Mouse (Mus musculus) adrenal gland, postnatal 4 days (tissue): Measurements from ENCODE around the gene St6gal2. TPM values are rescaled to one million over a fixed set of nuclear protein-coding genes. Genes with fewer than 3 reads are reported as not detected.

Experiments used
- DNase-seq, 2 experiments: peaks; one replicate each; pipeline ENCODE4 v3.0.0; 2021 to 2022; ENCODE audit warnings: low spot score in 2 of 2, mixed read lengths in 2 of 2
- long read RNA-seq, 2 experiments: library from polyadenylated mRNA; stranded (forward); transcript quantifications; one replicate each; pipeline ENCODE4 v2.0.0; 2021
- total RNA-seq, 2 experiments: library from RNA; stranded (reverse); gene quantifications; 2 replicates each; pipeline ENCODE4 v1.2.3; 2021

Gene St6gal2
- total RNA-seq: 1 to 10 TPM in 1 of 2 experiments, under 1 TPM in 1; 0.95 to 1.4 TPM
- long read RNA-seq, experiment 1: 0 reads
- long read RNA-seq, experiment 2, partial matches to known transcripts: 1 of 2 reads
- long read RNA-seq, experiment 2, other reads (novel, unspliced or antisense): 1 of 2 reads

DNA sequence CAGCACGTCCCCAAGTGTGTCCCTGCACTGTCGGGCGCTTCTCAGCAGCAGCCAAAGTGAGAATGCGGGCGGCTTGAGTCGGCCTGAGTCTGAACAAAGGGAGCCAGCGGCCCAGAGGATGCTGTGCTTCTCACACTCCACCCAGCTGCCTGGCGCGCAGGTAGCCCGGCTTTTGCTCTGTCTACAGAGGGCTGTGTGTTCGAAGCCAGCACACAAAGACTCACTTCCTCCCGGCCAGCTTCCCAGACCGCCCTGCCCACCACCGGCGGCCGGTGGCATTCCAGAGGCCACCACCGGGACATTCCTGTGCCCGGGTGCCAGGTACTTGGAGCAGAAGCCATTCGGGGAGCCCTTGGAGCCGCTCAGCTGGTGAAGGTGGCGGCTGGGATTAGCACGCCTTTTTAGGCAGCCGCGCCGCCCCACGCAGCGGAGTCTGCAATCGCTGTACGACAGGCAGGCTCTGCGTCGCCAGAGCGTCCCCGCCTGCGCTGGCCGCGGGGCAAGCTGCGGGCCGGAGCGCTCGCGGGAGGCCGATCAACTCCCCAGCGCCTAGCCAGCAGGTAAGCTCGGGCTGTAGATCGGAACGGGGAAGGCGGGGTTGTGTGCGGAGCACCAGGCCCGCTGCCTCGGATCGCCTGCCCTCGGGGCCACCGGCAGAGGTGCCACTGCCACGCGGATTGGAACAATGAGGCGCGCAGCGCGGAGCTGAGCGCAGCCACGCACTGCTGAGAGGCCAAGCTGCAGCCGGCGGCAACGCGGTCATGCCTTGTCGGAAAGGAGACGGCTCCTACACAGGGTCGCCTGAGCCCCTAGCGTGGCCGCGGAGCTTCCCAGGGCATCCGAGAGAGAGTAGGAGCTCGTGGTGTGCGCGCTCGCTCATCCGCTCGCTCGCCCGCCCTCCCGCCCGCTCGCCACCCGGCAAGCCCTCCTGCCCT lies at the start of gene St6gal2:
St6gal2 (plus strand) TSS at position 133 of the 935 bp plus-strand sequence.
- no peak for DNase-seq

DNA sequence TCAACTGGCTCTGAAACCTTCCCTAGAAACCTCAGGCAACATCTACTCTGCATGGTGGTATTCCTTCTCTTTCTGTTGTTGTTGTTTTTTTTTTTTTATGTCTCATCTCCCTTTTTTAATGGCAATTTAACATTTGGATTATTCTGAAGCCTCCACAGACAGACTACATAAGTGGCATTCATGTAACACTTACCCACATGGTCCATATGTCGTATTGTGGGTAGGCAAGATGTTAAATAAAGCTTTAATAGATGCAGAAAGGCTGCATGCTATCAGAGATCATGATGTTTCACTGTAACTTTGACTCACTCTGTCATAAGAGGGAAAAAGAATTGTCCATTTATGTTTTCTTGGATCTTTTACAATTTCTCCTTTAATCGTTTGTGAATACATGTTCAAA lies 39.1 kb upstream of the St6gal2 start:
- DNase-seq: no peak

DNA sequence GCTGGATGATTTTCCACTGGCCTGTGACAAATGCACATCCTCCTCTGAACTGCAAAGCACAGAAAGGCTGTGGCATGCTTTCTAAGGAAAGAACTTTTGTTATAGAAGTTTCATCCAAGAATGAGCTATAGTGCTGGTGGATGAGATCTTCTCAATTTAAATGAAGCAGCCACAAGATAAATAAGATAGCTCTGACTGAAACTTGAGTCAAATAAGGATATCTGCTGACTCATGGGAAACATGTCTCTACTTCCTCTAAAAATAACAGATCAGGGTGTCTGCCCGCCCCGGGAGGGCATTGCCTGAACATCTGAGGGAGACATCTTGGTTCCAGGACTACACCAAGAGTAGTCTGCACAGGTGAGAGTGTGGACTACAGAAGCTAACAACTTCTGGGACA lies 28.7 kb upstream of the St6gal2 start:
- no peak for DNase-seq

DNA sequence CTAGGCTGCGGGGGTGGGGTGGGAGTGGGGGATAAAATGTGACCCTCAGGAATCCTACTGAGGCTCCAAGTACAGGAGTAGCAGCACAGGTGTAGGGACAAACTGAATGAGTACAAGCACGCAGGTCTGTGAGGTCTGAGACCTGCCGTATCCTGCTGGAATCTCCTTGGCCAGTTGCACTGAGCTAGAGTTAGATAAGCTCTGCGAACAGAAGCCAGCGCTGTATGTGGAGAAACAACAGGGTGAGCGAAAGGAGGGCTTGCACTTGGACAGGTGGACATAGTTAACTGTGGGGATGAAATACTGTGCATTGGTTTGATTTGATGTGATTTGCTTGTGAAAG lies 974 bp downstream of the St6gal2 start:
- no peak for DNase-seq

DNA sequence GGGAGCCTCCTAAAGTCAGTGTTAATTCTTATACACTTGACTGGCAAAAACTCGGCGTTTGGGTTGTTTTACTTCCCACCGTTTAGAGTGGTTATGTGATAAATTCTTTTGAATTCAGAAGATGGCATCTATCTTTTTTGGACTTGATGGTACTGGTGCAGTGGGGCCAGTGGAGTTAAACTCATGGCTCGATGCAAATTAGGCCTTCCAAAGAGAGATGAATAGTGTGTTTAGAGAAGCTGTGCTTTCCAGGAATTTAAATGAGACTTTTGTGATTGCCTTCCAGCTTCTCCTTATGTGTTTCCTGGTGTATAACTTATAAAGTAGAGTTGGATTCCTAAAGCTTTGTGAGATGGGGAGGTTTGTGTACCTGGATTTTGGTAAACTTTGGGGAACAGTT lies 1.5 kb downstream of the St6gal2 start:
- no peak for DNase-seq

DNA sequence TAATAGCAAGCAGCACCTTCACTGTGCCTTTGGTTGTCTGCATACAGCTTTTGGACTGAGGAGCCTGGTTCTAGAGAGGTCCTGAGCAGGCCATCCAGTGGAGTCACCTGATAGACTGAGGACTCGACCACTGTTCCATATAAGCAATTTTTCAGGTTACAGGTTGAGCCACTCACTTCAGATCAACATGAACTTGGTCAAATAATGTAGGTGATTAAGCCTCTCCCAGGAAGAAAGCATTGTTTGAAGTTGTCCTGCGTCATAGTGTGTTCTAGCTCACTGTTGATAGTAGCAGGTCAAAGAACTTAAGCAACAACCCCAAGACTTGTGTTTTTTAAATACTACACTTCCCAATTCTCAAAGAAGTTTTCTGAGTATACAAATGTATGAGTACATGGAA lies 5.8 kb downstream of the St6gal2 start:
- no peak for DNase-seq

DNA sequence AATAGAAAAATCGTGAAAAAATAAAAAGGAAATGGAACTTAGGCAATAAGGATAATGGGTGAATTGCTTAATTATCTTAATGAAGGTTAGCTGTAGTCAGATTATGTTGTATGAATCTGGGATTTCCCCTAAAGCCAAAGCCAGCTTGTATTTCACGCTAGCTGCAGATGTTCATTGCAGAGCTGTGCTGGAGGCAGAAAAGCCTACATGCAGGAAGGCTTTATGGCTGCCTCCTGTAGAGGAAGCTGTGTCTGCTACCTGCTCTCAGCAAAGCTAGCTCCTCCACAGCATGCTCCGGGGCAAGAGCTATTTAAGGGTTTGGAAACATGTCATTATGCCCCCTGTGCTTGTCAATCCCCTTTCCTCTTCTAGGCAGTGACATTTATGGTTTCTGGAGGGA lies 9.3 kb downstream of the St6gal2 start:
- DNase-seq: no peak

DNA sequence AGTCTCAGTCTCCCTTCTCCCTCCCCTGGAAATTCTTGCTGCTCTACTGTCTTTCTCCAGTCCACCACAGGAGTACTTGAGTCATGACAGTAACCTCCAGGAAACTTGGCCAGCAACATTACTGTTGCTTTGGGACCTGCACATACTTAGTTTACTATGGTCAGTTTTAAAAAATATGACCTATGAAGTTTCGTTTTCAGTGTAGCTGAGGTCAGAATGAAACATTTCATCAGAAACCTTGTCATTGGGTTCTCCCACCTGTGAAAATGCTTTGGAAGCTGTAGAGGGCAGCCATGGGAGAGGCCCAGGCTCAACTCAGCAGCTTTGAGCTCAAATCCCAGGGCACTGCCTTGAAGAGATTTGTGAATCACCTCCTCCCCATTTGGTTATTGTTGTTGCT lies 15.0 kb downstream of the St6gal2 start:
- DNase-seq: no peak

DNA sequence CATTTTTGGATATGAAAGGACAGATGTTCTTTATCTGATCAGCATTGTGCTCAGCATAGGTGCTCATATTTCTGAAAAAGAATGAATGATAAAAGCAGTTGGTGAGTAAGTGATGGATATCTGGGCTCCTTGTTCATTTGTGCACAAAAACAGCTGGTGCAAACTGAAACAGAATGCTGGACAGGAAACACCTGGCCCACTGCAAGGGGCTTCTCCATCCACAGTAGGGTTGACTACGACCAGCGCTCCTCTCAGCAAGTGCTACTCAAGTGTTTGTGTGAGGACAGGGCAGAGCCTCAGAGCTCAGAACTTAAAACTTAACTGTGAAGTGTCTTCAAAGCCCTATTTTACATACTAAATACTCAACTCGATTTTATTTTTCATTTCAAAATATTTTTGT lies 22.4 kb downstream of the St6gal2 start:
- DNase-seq: no peak

DNA sequence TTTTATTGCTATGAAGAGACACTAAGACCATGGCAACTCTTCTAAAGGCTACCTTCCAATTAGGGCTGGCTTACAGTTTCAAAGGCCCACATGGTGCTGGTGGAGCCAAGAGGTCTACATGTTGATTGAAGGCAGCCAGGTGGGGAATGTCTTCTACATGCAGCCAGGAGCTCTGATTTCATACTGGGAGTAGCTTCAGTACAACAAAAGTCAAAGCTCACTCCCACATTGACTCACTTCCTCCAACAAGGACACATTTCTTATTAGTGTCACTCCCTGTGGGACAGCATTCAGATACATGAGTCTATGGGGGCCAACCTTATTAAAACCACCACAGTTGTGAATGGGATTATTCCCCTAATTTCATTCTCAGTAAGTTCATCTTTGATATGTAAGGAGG lies 23.8 kb downstream of the St6gal2 start:
- no peak for DNase-seq

DNA sequence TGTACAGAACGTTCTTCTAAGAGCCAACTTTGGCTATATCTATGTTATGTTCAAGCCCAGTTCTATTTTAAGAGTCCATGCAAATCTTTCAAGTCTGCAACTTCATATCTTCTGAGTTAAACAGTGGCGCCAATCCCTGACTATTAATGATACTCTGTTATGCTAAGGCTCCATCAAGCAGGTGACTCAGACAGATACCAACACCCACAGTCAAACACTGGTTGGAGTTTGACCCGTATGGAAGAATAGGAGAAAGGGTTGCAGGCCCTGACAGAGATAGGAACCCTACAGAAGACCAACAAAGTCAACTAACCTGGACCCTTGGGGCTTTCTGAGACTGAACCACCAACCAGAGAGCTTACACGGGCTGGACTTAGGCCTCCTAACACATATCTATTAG lies 30.8 kb downstream of the St6gal2 start:
- no peak for DNase-seq

DNA sequence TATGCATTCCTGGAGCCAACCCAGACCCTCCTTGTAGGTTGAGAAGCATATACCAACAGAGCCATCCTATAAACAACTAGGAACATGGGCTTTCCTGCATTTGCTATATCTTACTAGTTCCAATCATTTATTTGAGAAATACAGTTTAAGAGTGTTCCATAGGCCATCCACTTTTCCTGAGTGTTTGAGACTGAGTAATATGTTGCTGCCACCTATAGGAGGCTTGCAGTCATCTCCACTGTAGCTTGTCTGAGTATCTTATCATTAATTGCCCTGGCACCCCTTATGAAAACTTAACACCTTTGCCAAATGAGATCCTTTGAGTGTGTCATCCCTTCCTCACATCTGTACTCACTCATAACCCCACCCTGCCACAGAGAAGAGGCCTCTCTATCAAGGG lies 32.2 kb downstream of the St6gal2 start:
- DNase-seq: no peak

DNA sequence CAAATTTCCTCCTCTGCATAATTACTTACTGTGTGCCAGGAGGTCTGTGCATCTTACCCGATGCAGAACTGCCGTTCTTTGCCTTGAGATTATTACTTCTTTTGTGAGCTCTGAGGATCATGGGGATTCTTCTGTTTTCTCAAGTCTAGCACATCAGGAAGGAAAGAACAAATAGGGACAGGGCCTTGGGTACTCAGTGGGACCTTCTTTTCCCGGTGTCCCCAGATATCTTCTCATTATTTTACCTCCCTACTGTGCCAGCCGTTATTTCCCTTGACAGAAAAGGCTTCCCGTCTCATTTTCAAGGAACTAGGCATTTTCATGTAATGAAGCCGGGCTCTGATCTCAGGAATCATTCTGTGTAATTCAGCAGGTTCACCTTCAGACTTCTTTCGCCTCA lies 34.2 kb downstream of the St6gal2 start:
- no peak for DNase-seq

DNA sequence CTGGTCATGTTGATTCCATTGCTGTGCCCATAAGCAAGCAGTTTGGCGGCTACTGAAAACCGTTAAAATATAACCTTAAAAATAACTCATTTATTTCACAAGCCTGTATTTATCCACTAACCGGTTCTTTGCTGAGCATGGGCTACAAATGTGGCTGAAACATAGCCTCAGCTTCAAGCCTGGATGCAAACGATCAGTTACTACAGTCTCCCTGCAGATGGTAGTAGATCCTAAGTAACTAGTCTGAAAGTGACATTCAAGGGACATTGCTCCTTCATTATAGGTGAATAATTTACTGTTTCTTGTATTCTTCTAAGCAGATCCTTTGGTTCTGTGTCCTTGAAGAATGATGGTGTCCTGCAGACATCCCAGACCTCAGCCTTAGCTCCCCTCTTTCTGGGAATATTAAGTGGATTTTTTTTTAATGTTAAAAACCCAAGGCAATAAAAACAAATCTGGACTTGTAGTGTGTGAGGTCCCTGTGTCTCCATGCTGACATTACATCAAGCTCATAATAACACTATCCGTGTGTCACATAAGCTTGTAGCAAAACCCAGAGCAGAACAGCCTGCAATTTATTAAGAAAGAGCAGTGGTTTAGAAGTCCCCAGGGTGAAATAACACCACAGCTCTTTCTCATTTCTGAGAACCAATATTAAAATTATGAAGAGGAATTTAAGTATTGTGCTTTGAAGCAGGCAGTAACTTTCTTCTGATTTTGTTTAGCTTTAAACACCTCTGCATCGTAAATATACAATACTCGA lies 39.1 kb downstream of the St6gal2 start:
- no peak for DNase-seq

DNA sequence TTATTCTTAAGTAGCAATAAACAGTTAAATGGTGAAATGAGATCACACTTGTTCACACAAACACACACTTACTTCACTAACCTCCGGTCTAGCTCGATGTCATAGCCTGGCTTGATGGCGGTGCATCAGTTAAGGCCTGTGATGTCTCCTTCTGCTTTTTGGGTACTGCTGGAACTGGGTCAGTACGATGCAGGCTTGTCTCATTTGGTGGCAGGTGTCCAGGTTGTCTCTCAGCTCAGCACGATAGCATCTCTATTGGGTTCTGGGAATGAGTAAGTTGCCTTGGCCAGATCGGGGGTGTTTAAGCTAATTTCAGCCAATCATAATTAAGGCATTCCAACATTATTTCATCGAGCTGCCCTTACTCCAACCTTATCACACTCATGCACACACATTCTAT lies 86.7 kb downstream of the St6gal2 start:
- no peak for DNase-seq

DNA sequence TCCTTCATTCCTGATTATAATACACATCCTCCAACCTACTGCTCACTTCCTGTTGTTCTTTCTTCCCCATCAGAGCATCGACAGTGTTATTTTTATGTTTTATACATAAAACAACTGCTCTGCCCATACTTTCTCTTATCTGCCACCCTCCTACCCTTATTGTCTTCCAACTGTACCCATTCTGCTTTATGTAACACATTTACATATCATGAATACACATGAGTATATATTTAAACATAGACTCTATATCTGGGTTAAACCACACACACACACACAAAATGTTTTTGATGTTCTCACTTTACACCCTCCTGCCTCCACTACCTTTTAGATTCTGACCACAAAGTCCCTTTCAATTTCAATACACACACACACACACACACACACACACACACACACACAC lies 103.3 kb downstream of the St6gal2 start:
- DNase-seq: no peak

DNA sequence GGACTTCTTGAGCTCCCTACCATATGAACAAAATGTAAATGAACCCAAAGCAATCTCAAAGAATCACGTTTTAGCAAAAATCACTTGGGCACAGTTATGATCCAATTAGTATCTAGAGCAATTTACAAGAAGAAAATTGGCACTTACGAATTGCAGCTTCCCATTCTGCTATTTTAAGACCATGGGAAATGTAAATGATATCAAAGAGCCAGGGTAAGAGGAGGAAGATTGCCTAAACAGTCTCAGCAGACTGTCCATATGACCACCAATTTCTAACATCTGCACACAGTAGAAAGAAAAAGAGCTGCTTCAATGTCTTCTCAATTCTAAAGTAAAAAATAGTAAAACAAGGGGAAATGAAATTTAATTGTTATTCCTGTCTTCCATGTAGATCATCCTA lies 116.6 kb downstream of the St6gal2 start:
- DNase-seq: no peak

Other genes with a start within 250 kb of the St6gal2 start
- gene Vmn2r118, start 179.8 kb downstream of the St6gal2 start, total RNA-seq: not detected